Mouse (Mus musculus) hindbrain, embryonic 10.5 days (tissue): ENCODE results near the gene Foxl2. TPM values are rescaled to one million over a fixed set of nuclear protein-coding genes. Genes with fewer than 3 reads are reported as not detected.

Source experiments
- DNase-seq: peaks from one replicate; pipeline ENCODE4 v3.0.0-alpha.2; 2017; ENCODE audit warnings: low spot score
- H3K27ac ChIP-seq: fragments of 300-500 bp; sonication (generic); 2 replicates; pipeline ENCODE4 v1.5.1; 2016; ENCODE audit warnings: mild to moderate bottlenecking, moderate library complexity
- H3K27me3 ChIP-seq: fragments of 300-500 bp; sonication (generic); 2 replicates; pipeline ENCODE4 v1.6.1; 2016; ENCODE audit warnings: mild to moderate bottlenecking; ENCODE audit not compliant: poor library complexity, insufficient read depth, severe bottlenecking
- H3K36me3 ChIP-seq: fragments of 300-500 bp; sonication (generic); 2 replicates; pipeline ENCODE4 v1.6.1; 2016; ENCODE audit warnings: mild to moderate bottlenecking, moderate library complexity
- H3K4me1 ChIP-seq: fragments of 300-500 bp; sonication (generic); replicated peaks from 2 replicates; pipeline ENCODE4 v1.6.1; 2016; ENCODE audit warnings: mild to moderate bottlenecking
- H3K4me3 ChIP-seq: fragments of 300-500 bp; sonication (generic); 2 replicates; pipeline ENCODE4 v1.5.1; 2016; ENCODE audit warnings: mild to moderate bottlenecking, moderate library complexity
- H3K9me3 ChIP-seq: fragments of 300-500 bp; sonication (generic); 2 replicates; pipeline ENCODE4 v1.6.1; 2016; ENCODE audit warnings: mild to moderate bottlenecking, moderate library complexity
- WGBS: fragments of 180-500 bp; shearing (Covaris S2); methylation state at CpG from one replicate; pipeline ENCODE4 v1.1.7; 2016; 5-methylcytosine and 5-hydroxymethylcytosine counted together
- polyA plus RNA-seq: library from polyadenylated mRNA; unstranded; fragments of >200 nt; fragmentation: Nextera tagmentation; extraction: Ambion mirVana; gene quantifications from 2 replicates; pipeline ENCODE4 v1.2.1, GENCODE M21; 2016

Gene Foxl2
- polyA plus RNA-seq, 1 experiment from 2014 or later, result 2.4 TPM

GRCm38 (mm10) chr9:98954391-98955102 lies 541 bp upstream of the Foxl2 start:
- H3K27ac ChIP-seq, result peak overlapping the region; percentile 81
- peaks cover 98% of the 10 kb centered on the region for H3K27me3 ChIP-seq
- no peaks in the 10 kb centered on the region for H3K36me3 ChIP-seq
- no peaks in the 10 kb centered on the region for H3K9me3 ChIP-seq
- peak; percentile 68 for DNase-seq
- peaks cover 45% of the 10 kb centered on the region for H3K4me1 ChIP-seq
- 2% methylated on average over 33 of the region's 33 CpGs for WGBS
- H3K4me3 ChIP-seq, result peak overlapping the region; percentile 57

GRCm38 (mm10) chr9:98955716-98956224 lies 682 bp downstream of the Foxl2 start:
- WGBS, result under 1% methylated on average over 60 of the region's 60 CpGs
- Histone ChIP-seq H3K36me3 (no peaks in the 10 kb centered on the region), H3K4me3 (peak overlapping the region; percentile 57), H3K9me3 (no peaks in the 10 kb centered on the region), H3K27ac (peak overlapping the region; percentile 81), H3K4me1 (peaks cover 47% of the 10 kb centered on the region), H3K27me3 (peaks cover 100% of the 10 kb centered on the region)
- DNase-seq, result peak; percentile 72

GRCm38 (mm10) chr9:98956591-98957381 lies 1.7 kb downstream of the Foxl2 start:
- peak overlapping the region; percentile 57 for H3K4me3 ChIP-seq
- H3K9me3 ChIP-seq, result no peaks in the 10 kb centered on the region
- peak; percentile 77 for DNase-seq
- peak overlapping the region; percentile 81 for H3K27ac ChIP-seq
- peaks cover 100% of the 10 kb centered on the region for H3K27me3 ChIP-seq
- no peaks in the 10 kb centered on the region for H3K36me3 ChIP-seq
- under 1% methylated on average over 80 of the region's 80 CpGs for WGBS
- peaks cover 52% of the 10 kb centered on the region for H3K4me1 ChIP-seq

GRCm38 (mm10) chr9:98957751-98958351 lies 2.8 kb downstream of the Foxl2 start:
- Histone ChIP-seq H3K9me3 (no peaks in the 10 kb centered on the region), H3K4me1 (peaks cover 53% of the 10 kb centered on the region), H3K27ac (no peak overlapping the region), H3K4me3 (peak overlapping the region; percentile 57), H3K27me3 (peaks cover 100% of the 10 kb centered on the region), H3K36me3 (no peaks in the 10 kb centered on the region)
- WGBS, result under 1% methylated on average over 23 of the region's 23 CpGs
- peak; percentile 53 for DNase-seq

- no peak overlapping the region for H3K27ac ChIP-seq
- no peak for DNase-seq
- 5% methylated on average over 6 of the region's 6 CpGs for WGBS
- H3K27me3 ChIP-seq, result peaks cover 100% of the 10 kb centered on the region
- H3K36me3 ChIP-seq, result no peaks in the 10 kb centered on the region
- peaks cover 59% of the 10 kb centered on the region for H3K4me1 ChIP-seq
- peak overlapping the region; percentile 57 for H3K4me3 ChIP-seq
- H3K9me3 ChIP-seq, result no peaks in the 10 kb centered on the region
Measured at GRCm38 (mm10) chr9:98958628-98959027, 3.5 kb downstream of the Foxl2 start.

- no peaks in the 10 kb centered on the region for H3K9me3 ChIP-seq
- no peaks in the 10 kb centered on the region for H3K36me3 ChIP-seq
- peaks cover 100% of the 10 kb centered on the region for H3K27me3 ChIP-seq
- H3K4me1 ChIP-seq, result peaks cover 63% of the 10 kb centered on the region
- DNase-seq, result no peak
- no peak overlapping the region for H3K27ac ChIP-seq
- 27% methylated on average over 3 of the region's 3 CpGs for WGBS
- H3K4me3 ChIP-seq, result peak overlapping the region; percentile 57; the same call in 1 of the 2 replicates
Measured at GRCm38 (mm10) chr9:98959851-98960250, 4.8 kb downstream of the Foxl2 start.

GRCm38 (mm10) chr9:98960348-98960747 lies 5.3 kb downstream of the Foxl2 start:
- Histone ChIP-seq H3K36me3 (no peaks in the 10 kb centered on the region), H3K9me3 (no peaks in the 10 kb centered on the region), H3K4me3 (no peak overlapping the region), H3K27ac (no peak overlapping the region), H3K4me1 (peaks cover 63% of the 10 kb centered on the region), H3K27me3 (peaks cover 100% of the 10 kb centered on the region)
- 18% methylated on average over 5 of the region's 5 CpGs for WGBS
- no peak for DNase-seq

- 5% methylated on average over 22 of the region's 22 CpGs for WGBS
- peak; percentile 38 for DNase-seq
- peak overlapping the region; percentile 29; the same call in 1 of the 2 replicates for H3K4me3 ChIP-seq
Measured at GRCm38 (mm10) chr9:98961591-98962477, 6.7 kb downstream of the Foxl2 start.

GRCm38 (mm10) chr9:98962478-98963142 lies 7.5 kb downstream of the Foxl2 start:
- Histone ChIP-seq H3K27ac (peak overlapping the region; percentile 70; the same call in 1 of the 2 replicates), H3K9me3 (no peaks in the 10 kb centered on the region), H3K4me3 (peak overlapping the region; percentile 29), H3K36me3 (no peaks in the 10 kb centered on the region), H3K4me1 (peaks cover 48% of the 10 kb centered on the region), H3K27me3 (peaks cover 100% of the 10 kb centered on the region)
- peak; percentile 62 for DNase-seq
- WGBS, result under 1% methylated on average over 20 of the region's 20 CpGs

More at GRCm38 (mm10) chr9:98961591-98962477, 6.7 kb downstream of the Foxl2 start:
- H3K9me3 ChIP-seq, result no peaks in the 10 kb centered on the region
- peaks cover 100% of the 10 kb centered on the region for H3K27me3 ChIP-seq
- H3K4me1 ChIP-seq, result peaks cover 53% of the 10 kb centered on the region
- peak overlapping the region; percentile 35; the same call in 1 of the 2 replicates for H3K27ac ChIP-seq
- H3K36me3 ChIP-seq, result no peaks in the 10 kb centered on the region

GRCm38 (mm10) chr9:98963661-98964060 lies 8.6 kb downstream of the Foxl2 start:
- Histone ChIP-seq H3K27ac (peak overlapping the region; percentile 70; the same call in 1 of the 2 replicates), H3K36me3 (no peaks in the 10 kb centered on the region), H3K4me1 (peaks cover 48% of the 10 kb centered on the region), H3K4me3 (no peak overlapping the region), H3K9me3 (no peaks in the 10 kb centered on the region), H3K27me3 (peaks cover 99% of the 10 kb centered on the region)
- DNase-seq, result peak; percentile 34
- WGBS, result 5% methylated on average over 18 of the region's 18 CpGs

- Histone ChIP-seq H3K27ac (no peak overlapping the region), H3K27me3 (peaks cover 98% of the 10 kb centered on the region), H3K36me3 (no peaks in the 10 kb centered on the region), H3K4me1 (peaks cover 44% of the 10 kb centered on the region), H3K4me3 (no peak overlapping the region), H3K9me3 (no peaks in the 10 kb centered on the region)
- 1% methylated on average over 18 of the region's 18 CpGs for WGBS
- DNase-seq, result peak; percentile 71
Measured at GRCm38 (mm10) chr9:98965084-98965483, 10.0 kb downstream of the Foxl2 start.
